Mouse (Mus musculus) ES-E14 (cell line): ENCODE measurements around the gene Nat9. TPM values are rescaled to one million over a fixed set of nuclear protein-coding genes. Genes with fewer than 3 reads are reported as not detected.

Experiments
- DNase-seq: peaks from one replicate; pipeline ENCODE4 v3.0.0-alpha.2; 2013; ENCODE audit warnings: low read depth, low spot score
- H3K27ac ChIP-seq: 2 replicates; pipeline ENCODE4 v1.5.1; 2012; ENCODE audit warnings: low read depth, mild to moderate bottlenecking, low read length, moderate library complexity, mixed read lengths; ENCODE audit not compliant: poor library complexity, insufficient read depth, severe bottlenecking
- H3K36me3 ChIP-seq: 2 replicates; pipeline ENCODE4 v1.6.1; 2012; ENCODE audit warnings: mild to moderate bottlenecking, low read length, moderate library complexity, mixed read lengths; ENCODE audit not compliant: control insufficient read depth, poor library complexity, insufficient read depth, severe bottlenecking
- H3K4me1 ChIP-seq, 2 experiments: fragments of 150-350 bp in 1 of 2; sonication (generic) in 1 of 2; 2 replicates each; pipeline ENCODE4 v1.6.1; 2012; ENCODE audit warnings: low read length in 2 of 2, mild to moderate bottlenecking in 1 of 2, mixed read lengths in 1 of 2; ENCODE audit not compliant: control insufficient read depth in 2 of 2, insufficient read depth in 2 of 2, poor library complexity in 1 of 2
- H3K4me3 ChIP-seq, 2 experiments: fragments of 150-350 bp in 1 of 2; sonication (generic) in 1 of 2; 2 replicates each; pipeline ENCODE4 v1.5.1; 2012; ENCODE audit warnings: low read length in 2 of 2, low read depth in 1 of 2, mild to moderate bottlenecking in 1 of 2, mixed read lengths in 1 of 2; ENCODE audit not compliant: insufficient read depth in 1 of 2, poor library complexity in 1 of 2, severe bottlenecking in 1 of 2
- H3K9ac ChIP-seq: 2 replicates; pipeline ENCODE4 v1.6.1; 2012; ENCODE audit warnings: low read depth, mild to moderate bottlenecking, low read length, mixed read lengths; ENCODE audit not compliant: poor library complexity, insufficient read depth, severe bottlenecking
- H3K9me3 ChIP-seq: fragments of 150-350 bp; sonication (generic); 2 replicates; pipeline ENCODE4 v1.6.1; 2012; ENCODE audit warnings: low read depth, mild to moderate bottlenecking, low read length; ENCODE audit not compliant: control insufficient read depth, insufficient read depth
- CHD2 ChIP-seq: IDR thresholded peaks from 2 replicates; pipeline ENCODE4 v1.6.1; 2014; ENCODE audit warnings: mild to moderate bottlenecking, low read depth, low read length, inconsistent platforms
- HCFC1 ChIP-seq: IDR thresholded peaks from 2 replicates; pipeline ENCODE4 v1.6.1; 2012; ENCODE audit warnings: low read length, inconsistent platforms, borderline replicate concordance; ENCODE audit not compliant: insufficient read depth
- MAFK ChIP-seq: IDR thresholded peaks from 2 replicates; pipeline ENCODE4 v1.6.1; 2014; ENCODE audit warnings: mild to moderate bottlenecking, low read depth, low read length, inconsistent platforms; ENCODE audit not compliant: insufficient read depth
- ZC3H11A ChIP-seq: IDR thresholded peaks from 2 replicates; pipeline ENCODE4 v1.6.1; 2012; ENCODE audit warnings: low read depth, mild to moderate bottlenecking, inconsistent platforms, low read length, borderline replicate concordance
- ZNF384 ChIP-seq: IDR thresholded peaks from 2 replicates; pipeline ENCODE4 v1.6.1; 2012; ENCODE audit warnings: low read depth, low read length, inconsistent platforms
- in situ Hi-C, 2 experiments: fragments of 600-800 bp; cut with MboI; formaldehyde crosslinking; loops; one replicate each; pipeline ENCODE4 v1.15.1; 2025; ENCODE audit warnings: low sequenced_read_pairs in 2 of 2, inconsistent platforms in 1 of 2; ENCODE audit not compliant: unreplicated experiment in 2 of 2
- total RNA-seq: library from RNA; depleted of rRNA; stranded (reverse); fragments of 300-350 nt; gene quantifications from 2 replicates; pipeline ENCODE4 v1.2.3, GENCODE M21; 2012

Gene Nat9
- total RNA-seq, 1 experiment, result 19.3 TPM

GRCm38 (mm10) chr11:115169430-115169829 is 18.2 kb downstream of the Nat9 start:
- in situ Hi-C loops, result no loop called here
- no peak overlapping the region for H3K9ac ChIP-seq
- TF ChIP-seq ZNF384 (no peak), ZC3H11A (no peak), CHD2 (no peak), MAFK (no peak), HCFC1 (no peak)
- H3K27ac ChIP-seq, result no peak overlapping the region
- H3K4me3 ChIP-seq, result no peak overlapping the region
- no peak for DNase-seq
- H3K9me3 ChIP-seq, result no peaks in the 10 kb centered on the region
- H3K36me3 ChIP-seq, result peaks cover 19% of the 10 kb centered on the region; the same call in 1 of the 2 replicates
- H3K4me1 ChIP-seq, result peaks cover 13 to 38% of the 10 kb centered on the region in 2 experiments

- in situ Hi-C loops, result no loop called here
- Histone ChIP-seq H3K36me3 (peaks cover 19% of the 10 kb centered on the region; the same call in 1 of the 2 replicates), H3K9ac (no peak overlapping the region), H3K27ac (no peak overlapping the region), H3K4me3 (no peak overlapping the region), H3K4me1 (peaks cover 11 to 26% of the 10 kb centered on the region in 2 experiments), H3K9me3 (no peaks in the 10 kb centered on the region)
- DNase-seq, result no peak
- TF ChIP-seq HCFC1 (no peak), MAFK (no peak), ZNF384 (no peak), CHD2 (no peak), ZC3H11A (no peak)
Measured at GRCm38 (mm10) chr11:115167631-115168249, 19.9 kb downstream of the Nat9 start.

- TF ChIP-seq CHD2 (no peak), ZNF384 (no peak), HCFC1 (no peak), ZC3H11A (no peak), MAFK (no peak)
- in situ Hi-C loops, result no loop called here
Measured at GRCm38 (mm10) chr11:115166776-115167175, 20.9 kb downstream of the Nat9 start.

GRCm38 (mm10) chr11:115164976-115165374 is 22.7 kb downstream of the Nat9 start:
- peaks cover 19% of the 10 kb centered on the region; the same call in 1 of the 2 replicates for H3K36me3 ChIP-seq
- no peak for TF ChIP-seq ZNF384
- TF ChIP-seq ZC3H11A, result no peak
- no peak for TF ChIP-seq CHD2
- no peak for TF ChIP-seq MAFK
- no peak for TF ChIP-seq HCFC1
- no peak for DNase-seq
- in situ Hi-C loops, result no loop called here
- peaks cover 3 to 21% of the 10 kb centered on the region in 2 experiments; a peak in 2 of 4 replicates for H3K4me1 ChIP-seq
- no peaks in the 10 kb centered on the region for H3K9me3 ChIP-seq
- peak overlapping the region; percentile 82 to 87 for H3K4me3 ChIP-seq
- H3K9ac ChIP-seq, result peak overlapping the region; percentile 54
- H3K27ac ChIP-seq, result no peak overlapping the region

More at GRCm38 (mm10) chr11:115166776-115167175, 20.9 kb downstream of the Nat9 start:
- peaks cover 19% of the 10 kb centered on the region; the same call in 1 of the 2 replicates for H3K36me3 ChIP-seq
- DNase-seq, result no peak
- no peak overlapping the region for H3K4me3 ChIP-seq
- H3K4me1 ChIP-seq, result peaks cover 6 to 22% of the 10 kb centered on the region in 2 experiments; a peak in 3 of 4 replicates
- no peak overlapping the region for H3K9ac ChIP-seq
- H3K9me3 ChIP-seq, result no peaks in the 10 kb centered on the region
- H3K27ac ChIP-seq, result no peak overlapping the region
